Mouse (Mus musculus) hindbrain, postnatal 0 days (tissue): ENCODE measurements around the gene Slc41a1. TPM values are rescaled to one million over a fixed set of nuclear protein-coding genes. Genes with fewer than 3 reads are reported as not detected.
"Not testable (repeated sequence)": the region's sequence is repeated elsewhere in the genome, so short reads cannot be mapped to it uniquely, and the experiment has no call there.

Experiments used
- ATAC-seq: fragments of 200-750 bp; cut with Nextera tagmentation; 2 replicates; pipeline ENCODE4 v1.8.0; 2017; ENCODE audit warnings: mild to moderate bottlenecking, moderate TSS enrichment, moderate library complexity
- DNase-seq: peaks from one replicate; pipeline ENCODE4 v3.0.0-alpha.2; 2015; ENCODE audit warnings: low spot score
- H3K27ac ChIP-seq: fragments of 300-500 bp; sonication (generic); 2 replicates; pipeline ENCODE4 v1.5.1; 2014; ENCODE audit warnings: mild to moderate bottlenecking
- H3K27me3 ChIP-seq: fragments of 300-500 bp; sonication (generic); 2 replicates; pipeline ENCODE4 v1.6.1; 2014; ENCODE audit warnings: low read length, mixed read lengths; ENCODE audit not compliant: insufficient read depth
- H3K36me3 ChIP-seq: fragments of 300-500 bp; sonication (generic); 2 replicates; pipeline ENCODE4 v1.6.1; 2014; ENCODE audit warnings: low read length, mixed read lengths; ENCODE audit not compliant: insufficient read depth
- H3K4me1 ChIP-seq: fragments of 300-500 bp; sonication (generic); 2 replicates; pipeline ENCODE4 v1.6.1; 2014; ENCODE audit warnings: antibody characterized with exemption, low read length, mixed read lengths; ENCODE audit not compliant: insufficient read depth
- H3K4me2 ChIP-seq: fragments of 300-500 bp; sonication (generic); 2 replicates; pipeline ENCODE4 v1.6.1; 2014; ENCODE audit warnings: low read depth, mild to moderate bottlenecking, low read length, moderate library complexity, mixed read lengths
- H3K4me3 ChIP-seq: fragments of 300-500 bp; sonication (generic); 2 replicates; pipeline ENCODE4 v1.5.1; 2014; ENCODE audit warnings: low read length
- H3K9ac ChIP-seq: fragments of 300-500 bp; sonication (generic); replicated peaks from 2 replicates; pipeline ENCODE4 v1.6.1; 2014; ENCODE audit warnings: mild to moderate bottlenecking, low read length, moderate library complexity, mixed read lengths
- H3K9me3 ChIP-seq: fragments of 300-500 bp; sonication (generic); 2 replicates; pipeline ENCODE4 v1.6.1; 2016; ENCODE audit warnings: low read length, mixed read lengths
- CTCF ChIP-seq: IDR thresholded peaks from 2 replicates; pipeline ENCODE4 v1.5.1; 2016; ENCODE audit warnings: antibody characterized with exemption, control low read depth, low read depth
- WGBS: fragments of 180-500 bp; shearing (Covaris S2); extraction: QIAGEN DNeasy Blood & Tissue Kit; methylation state at CpG from one replicate; pipeline ENCODE4 v1.1.7; 2014; 5-methylcytosine and 5-hydroxymethylcytosine counted together
- polyA plus RNA-seq: library from polyadenylated mRNA; unstranded; fragments of >200 nt; fragmentation: Nextera tagmentation; extraction: Ambion mirVana; gene quantifications from 2 replicates; pipeline ENCODE4 v1.2.1, GENCODE M21; 2015
- total RNA-seq: library from RNA; depleted of rRNA; stranded (reverse); fragments of >200 nt; gene quantifications from 2 replicates; pipeline ENCODE4 v1.2.3, GENCODE M21; 2014

The Slc41a1 gene
- total and polyA plus RNA-seq, 2 experiments from 2014 or later: 23.6 to 48.0 TPM

GRCm38 (mm10) chr1:131814191-131814590 lies 13.1 kb upstream of the Slc41a1 start:
- no peaks in the 10 kb centered on the region for H3K4me1 ChIP-seq
- no peak for TF ChIP-seq CTCF
- 93% methylated on average over 3 of the region's 3 CpGs for WGBS
- H3K27me3 ChIP-seq: no peaks in the 10 kb centered on the region
- no peaks in the 10 kb centered on the region for H3K36me3 ChIP-seq
- H3K9me3 ChIP-seq: no peaks in the 10 kb centered on the region
- DNase-seq (no peak), ATAC-seq (no peak)
- no peak overlapping the region for H3K4me3 ChIP-seq
- no peak overlapping the region for H3K4me2 ChIP-seq
- H3K27ac ChIP-seq: no peak overlapping the region
- H3K9ac ChIP-seq: no peak overlapping the region

DNA sequence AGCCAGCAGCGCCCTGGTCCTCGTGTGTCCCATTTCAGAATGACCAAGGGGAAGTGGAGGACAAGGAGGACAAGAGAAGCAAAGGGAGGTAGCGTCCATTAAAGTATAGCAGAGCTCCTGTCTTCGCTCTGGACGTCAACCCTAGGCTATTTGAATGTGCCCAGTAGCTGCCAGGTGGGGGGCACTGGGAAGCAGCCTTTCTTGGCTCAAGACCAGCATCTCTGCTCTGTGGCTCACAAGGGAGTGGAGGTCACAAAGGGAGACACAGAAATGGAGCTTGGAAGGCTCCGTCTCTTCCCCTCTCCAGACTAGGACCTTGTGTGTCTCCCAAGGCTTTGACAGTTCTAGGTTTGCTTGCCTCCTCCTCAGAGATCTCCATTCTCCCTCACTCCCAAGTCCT lies 10.4 kb upstream of the Slc41a1 start:
- H3K27me3 ChIP-seq: no peaks in the 10 kb centered on the region
- no peak overlapping the region for H3K4me2 ChIP-seq
- H3K9ac ChIP-seq: no peak overlapping the region
- DNase-seq: peak; percentile 32
- H3K4me3 ChIP-seq: no peak overlapping the region
- no peaks in the 10 kb centered on the region for H3K4me1 ChIP-seq
- 58% methylated on average over 6 of the region's 6 CpGs for WGBS
- H3K9me3 ChIP-seq: no peaks in the 10 kb centered on the region
- TF ChIP-seq CTCF: no peak
- no peak overlapping the region for H3K27ac ChIP-seq
- no peaks in the 10 kb centered on the region for H3K36me3 ChIP-seq
- ATAC-seq: no peak

GRCm38 (mm10) chr1:131820353-131820752 lies 6.9 kb upstream of the Slc41a1 start:
- 68% methylated on average over 8 of the region's 9 CpGs for WGBS

DNA sequence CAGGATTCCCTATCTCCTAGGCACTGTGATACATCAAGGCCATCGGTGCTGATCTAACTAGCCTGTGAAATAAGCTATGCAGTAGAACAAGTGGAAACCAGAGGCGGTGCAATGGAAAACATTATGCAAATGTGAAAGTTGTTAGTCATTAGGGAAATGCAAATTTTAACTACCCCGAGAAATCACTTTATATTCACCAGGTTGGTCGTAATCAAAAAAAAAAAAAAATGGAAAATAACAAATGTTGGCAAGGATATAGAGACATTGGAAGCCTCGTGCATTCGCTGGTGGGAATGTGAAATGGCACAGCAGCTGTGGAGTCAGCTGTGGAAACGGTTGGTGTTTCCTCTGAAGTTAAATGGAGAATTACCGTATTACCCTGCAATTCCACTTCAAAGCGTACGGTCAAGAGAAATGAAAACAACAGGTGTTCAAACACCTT lies 6.4 kb upstream of the Slc41a1 start:
- DNase-seq (no peak), ATAC-seq (no peak)

More at GRCm38 (mm10) chr1:131820353-131820752, 6.9 kb upstream of the Slc41a1 start:
- ATAC-seq, H3K4me2 ChIP-seq, H3K4me3 ChIP-seq, H3K36me3 ChIP-seq, DNase-seq, H3K4me1 ChIP-seq, H3K9me3 ChIP-seq, H3K27ac ChIP-seq, H3K27me3 ChIP-seq, H3K9ac ChIP-seq: not testable (repeated sequence)

GRCm38 (mm10) chr1:131822292-131822691 lies 5.0 kb upstream of the Slc41a1 start:
- WGBS: 67% methylated on average over 8 of the region's 8 CpGs
- no peak for TF ChIP-seq CTCF
- no peak for ATAC-seq

More for the DNA sequence above, 6.4 kb upstream of the Slc41a1 start:
- no peaks in the 10 kb centered on the region for H3K36me3 ChIP-seq
- no peak overlapping the region for H3K4me3 ChIP-seq
- H3K9me3 ChIP-seq: no peaks in the 10 kb centered on the region
- no peak for TF ChIP-seq CTCF
- 56% methylated on average over 10 of the region's 10 CpGs for WGBS
- no peak overlapping the region for H3K4me2 ChIP-seq
- no peaks in the 10 kb centered on the region for H3K27me3 ChIP-seq
- H3K4me1 ChIP-seq: no peaks in the 10 kb centered on the region
- no peak overlapping the region for H3K27ac ChIP-seq
- no peak overlapping the region for H3K9ac ChIP-seq

GRCm38 (mm10) chr1:131822856-131823492 lies 4.3 kb upstream of the Slc41a1 start:
- no peak for TF ChIP-seq CTCF
- H3K27ac ChIP-seq: no peak overlapping the region
- 82% methylated on average over 1 of the region's 1 CpGs for WGBS
- no peak for DNase-seq
- 0 out of 2 replicates have a peak, but pooled peaks cover 4% of the 10 kb centered on the region for H3K4me1 ChIP-seq
- no peak overlapping the region for H3K4me3 ChIP-seq
- no peak overlapping the region for H3K9ac ChIP-seq
- no peaks in the 10 kb centered on the region for H3K36me3 ChIP-seq
- no peaks in the 10 kb centered on the region for H3K9me3 ChIP-seq
- no peaks in the 10 kb centered on the region for H3K27me3 ChIP-seq
- no peak for ATAC-seq
- H3K4me2 ChIP-seq: no peak overlapping the region

More at GRCm38 (mm10) chr1:131822292-131822691, 5.0 kb upstream of the Slc41a1 start:
- no peak overlapping the region for H3K4me3 ChIP-seq
- H3K4me1 ChIP-seq: 0 out of 2 replicates have a peak, but pooled peaks cover 4% of the 10 kb centered on the region
- no peak overlapping the region for H3K9ac ChIP-seq
- no peaks in the 10 kb centered on the region for H3K9me3 ChIP-seq
- no peak for DNase-seq
- no peak overlapping the region for H3K27ac ChIP-seq
- H3K36me3 ChIP-seq: no peaks in the 10 kb centered on the region
- H3K27me3 ChIP-seq: no peaks in the 10 kb centered on the region
- no peak overlapping the region for H3K4me2 ChIP-seq

DNA sequence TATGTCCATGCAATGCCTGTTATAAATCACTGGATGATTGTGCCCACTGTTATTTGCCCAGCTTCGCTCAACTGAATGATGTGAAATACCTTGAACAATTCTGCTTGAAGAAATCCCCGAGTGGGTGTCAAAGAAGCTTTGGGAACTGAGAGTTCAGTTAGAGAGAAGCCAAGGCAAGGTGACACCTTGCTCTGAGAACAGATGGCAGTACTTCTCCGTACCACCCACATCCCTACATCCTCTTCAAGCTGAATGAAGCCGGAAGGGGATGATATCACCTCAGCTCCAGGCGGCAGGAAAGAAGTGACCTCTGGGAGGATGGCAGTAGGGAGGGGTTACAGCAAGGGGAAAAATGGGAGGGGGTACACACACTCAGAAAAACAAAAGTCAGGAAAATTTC lies 3.7 kb upstream of the Slc41a1 start:
- H3K27me3 ChIP-seq: no peaks in the 10 kb centered on the region
- no peak overlapping the region for H3K4me3 ChIP-seq
- no peak for TF ChIP-seq CTCF
- no peak for ATAC-seq
- DNase-seq: no peak
- H3K36me3 ChIP-seq: no peaks in the 10 kb centered on the region
- no peak overlapping the region for H3K27ac ChIP-seq
- 0 out of 2 replicates have a peak, but pooled peaks cover 4% of the 10 kb centered on the region for H3K4me1 ChIP-seq
- 59% methylated on average over 5 of the region's 5 CpGs for WGBS
- no peak overlapping the region for H3K9ac ChIP-seq
- no peaks in the 10 kb centered on the region for H3K9me3 ChIP-seq
- no peak overlapping the region for H3K4me2 ChIP-seq
